Mouse (Mus musculus) E14TG2a.4 (cell line): ENCODE data around the gene Fam122a.

Experiments used
- CTCF ChIP-seq: conservative IDR thresholded peaks from 2 replicates; pipeline ENCODE4 v1.5.1; 2014; ENCODE audit warnings: low read length
- NANOG ChIP-seq: IDR thresholded peaks from 2 replicates; pipeline ENCODE4 v1.6.1; 2014; ENCODE audit warnings: borderline replicate concordance, low read length, mixed read lengths
- POU5F1 ChIP-seq: IDR thresholded peaks from 2 replicates; pipeline ENCODE4 v1.6.1; 2014; ENCODE audit warnings: low read length, borderline replicate concordance

- TF ChIP-seq CTCF (no peak), NANOG (no peak), POU5F1 (no peak)
These were observed 23.3 kb upstream of the Fam122a start for GRCm38 (mm10) chr19:24500431-24500830.
